Mouse (Mus musculus) kidney, adult 2 months (tissue): ENCODE data around the gene Mb21d2.

ENCODE experiments used
- CTCF ChIP-seq: fragments of 200-500 bp; conservative IDR thresholded peaks from 2 replicates; pipeline ENCODE4 v1.5.1; 2011; ENCODE audit warnings: low read depth, mild to moderate bottlenecking, control low read depth, low read length, moderate library complexity, mixed read lengths; ENCODE audit not compliant: insufficient read depth, insufficient read length
- POLR2A ChIP-seq: fragments of 200-500 bp; IDR thresholded peaks from one replicate; pipeline ENCODE4 v1.6.1; 2011; ENCODE audit warnings: low read depth, low read length, control low read depth

DNA sequence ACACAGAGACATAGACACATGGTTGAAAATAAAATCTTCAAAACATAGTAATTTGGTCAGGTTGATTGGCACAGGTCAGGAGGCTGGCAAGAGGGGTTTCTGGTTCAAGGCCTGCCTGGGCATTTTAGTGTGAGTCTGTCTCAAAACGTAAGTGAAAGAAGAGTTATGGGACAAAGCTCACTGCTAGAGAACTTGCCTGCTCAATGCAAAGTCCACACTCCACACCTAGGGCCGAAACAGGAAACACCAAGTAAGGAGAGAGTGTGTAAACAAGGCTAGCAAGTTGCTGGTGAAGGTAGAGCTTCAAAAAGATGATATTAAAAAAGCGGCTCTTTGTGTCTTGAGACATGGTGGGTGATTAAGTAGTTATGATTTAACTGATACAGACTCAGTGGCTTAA, 84.1 kb downstream of the Mb21d2 start:
- TF ChIP-seq CTCF (no peak), POLR2A (no peak)
